Mouse (Mus musculus): ENCODE results near the gene Slc47a2.
"Not testable (repeated sequence)": the region's sequence is repeated elsewhere in the genome, so short reads cannot be mapped to it uniquely, and the experiment has no call there.

The Slc47a2 gene

GRCm38 (mm10) chr11:61341233-61341632, 1.4 kb downstream of the Slc47a2 start:
- DNase-seq, result no peak

- DNase-seq, result no peak
These were observed 2.3 kb downstream of the Slc47a2 start for GRCm38 (mm10) chr11:61340374-61340773.

DNA sequence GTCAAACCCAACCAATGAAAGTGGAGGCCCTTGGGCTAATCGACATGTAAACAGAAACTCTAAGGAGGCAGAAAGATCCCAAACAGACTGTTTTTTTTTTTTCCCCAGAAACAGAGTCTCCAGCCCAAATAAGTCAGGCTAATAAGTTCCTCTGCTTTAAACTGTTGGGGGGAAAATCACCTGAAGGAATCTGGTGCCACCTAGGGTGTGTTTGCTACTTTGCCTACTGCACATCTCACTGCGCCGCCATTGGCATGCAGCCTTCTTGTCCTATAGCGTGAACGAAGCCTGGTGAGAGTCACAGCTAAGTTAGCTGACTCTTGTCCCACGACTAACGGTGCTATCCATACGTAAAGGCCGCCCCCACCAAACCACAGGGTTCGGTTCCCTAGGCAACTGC, 5.1 kb downstream of the Slc47a2 start:
- no peak for DNase-seq

- no peak for DNase-seq
These were observed 21.6 kb downstream of the Slc47a2 start for GRCm38 (mm10) chr11:61320904-61321687.

DNA sequence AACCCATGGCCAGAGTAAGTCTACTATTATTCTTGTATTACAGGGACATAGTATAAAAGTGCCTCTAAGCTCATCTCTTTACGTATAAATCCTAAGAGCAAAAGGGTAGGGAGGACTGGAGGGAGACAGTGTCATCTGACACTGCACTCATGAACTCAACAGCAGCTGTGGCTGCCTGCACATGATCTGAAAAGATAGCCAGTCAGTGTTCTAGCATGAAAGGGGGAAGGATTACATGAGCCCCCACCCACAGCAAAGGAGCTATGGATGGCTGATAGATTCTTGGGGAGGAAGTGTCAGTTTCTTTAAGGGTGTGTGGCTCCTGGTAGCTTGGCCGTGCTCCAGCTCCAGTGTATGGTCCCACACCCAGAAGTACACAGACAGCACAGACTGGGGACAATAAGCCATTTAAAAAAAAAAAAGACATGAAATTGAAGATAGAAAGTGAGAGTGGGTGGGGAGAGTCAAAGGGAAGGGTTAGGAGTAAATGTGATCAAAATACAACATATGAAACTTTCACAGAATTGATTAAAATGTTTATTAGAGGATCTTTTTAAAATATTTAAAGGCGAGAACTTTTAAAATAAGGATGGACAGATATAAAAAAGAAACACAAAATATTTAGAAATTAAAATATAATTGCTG, 22.6 kb downstream of the Slc47a2 start:
- no peak for DNase-seq

GRCm38 (mm10) chr11:61319233-61319922, 23.3 kb downstream of the Slc47a2 start:
- no peak for DNase-seq

DNA sequence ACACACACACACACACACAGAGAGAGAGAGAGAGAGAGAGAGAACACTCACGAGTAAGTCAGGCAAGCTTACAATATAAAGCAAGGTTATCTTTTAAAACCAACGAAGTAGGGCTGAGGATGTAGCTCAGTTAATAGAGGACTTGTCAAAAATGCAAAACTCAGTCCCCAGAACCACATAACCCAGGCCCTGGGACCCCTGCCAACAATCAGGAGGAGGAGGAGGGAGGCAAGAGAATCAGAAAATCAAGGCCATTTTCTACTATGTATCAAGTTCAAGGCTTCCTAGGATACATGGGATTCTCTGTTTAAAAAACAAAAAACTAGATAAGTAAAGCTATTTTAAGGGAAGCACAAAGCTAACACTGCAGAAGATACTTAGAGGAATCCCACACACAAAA, 25.8 kb downstream of the Slc47a2 start:
- DNase-seq, result no peak

DNA sequence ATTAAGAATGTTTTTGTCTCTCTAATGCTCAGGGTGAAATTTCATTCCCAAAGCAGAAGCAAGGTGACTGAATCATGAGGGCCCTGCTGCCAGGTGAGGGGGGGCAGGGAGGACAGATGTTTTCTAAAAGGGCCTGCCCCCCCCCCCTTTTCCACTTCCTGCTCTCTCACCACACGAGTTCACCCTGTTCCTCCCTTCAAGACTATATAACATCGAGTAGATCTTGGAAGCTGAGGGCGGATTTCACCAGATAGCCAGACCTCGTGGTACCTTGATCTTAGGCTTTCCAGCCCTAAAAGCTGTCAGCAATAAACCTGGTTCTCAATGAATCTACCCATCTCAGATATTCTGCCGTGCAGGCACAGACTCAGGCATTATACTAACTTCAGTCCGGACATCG, 32.3 kb downstream of the Slc47a2 start:
- no peak for DNase-seq

DNA sequence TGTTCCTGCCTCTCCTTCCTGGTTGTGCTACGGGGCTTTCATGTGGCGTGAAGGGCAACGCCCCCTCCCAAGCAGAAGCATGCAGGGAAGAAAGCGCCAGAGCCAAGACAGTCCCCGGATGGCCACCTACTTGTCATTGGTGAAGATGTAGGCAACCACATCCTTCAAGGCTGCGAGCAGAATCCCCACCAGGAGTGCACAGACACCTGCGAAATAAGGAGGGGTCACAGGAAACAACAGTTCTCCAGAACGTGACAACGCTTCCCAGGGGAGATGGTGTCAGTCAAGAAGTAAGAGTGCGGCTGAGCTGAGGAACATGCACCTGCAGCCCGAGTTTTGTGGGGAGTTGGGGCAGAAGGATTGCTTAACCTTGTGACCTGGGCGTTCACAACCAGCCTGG, 32.8 kb downstream of the Slc47a2 start:
- DNase-seq, result no peak

DNA sequence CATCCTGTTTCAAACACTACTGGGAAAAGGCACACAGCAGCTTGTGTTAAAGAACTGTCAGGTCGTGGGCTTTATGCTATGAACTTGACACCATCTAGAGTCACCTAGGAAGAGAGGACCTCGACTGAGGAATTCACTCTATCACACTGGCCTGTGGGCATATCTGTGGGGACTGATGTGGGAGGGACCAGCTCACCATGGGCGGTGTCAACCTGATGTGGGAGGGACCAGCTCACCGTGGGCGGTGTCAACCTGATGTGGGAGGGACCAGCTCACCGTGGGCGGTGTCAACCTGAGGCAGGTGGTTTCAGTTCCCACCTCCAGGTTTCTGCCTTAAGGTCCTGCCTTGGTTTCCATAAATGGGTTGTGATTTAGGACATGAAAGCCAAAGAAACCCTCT, 34.9 kb downstream of the Slc47a2 start:
- DNase-seq, result no peak

- DNase-seq, result peak; percentile 15
These were observed 37.3 kb downstream of the Slc47a2 start for GRCm38 (mm10) chr11:61305377-61305776.

DNA sequence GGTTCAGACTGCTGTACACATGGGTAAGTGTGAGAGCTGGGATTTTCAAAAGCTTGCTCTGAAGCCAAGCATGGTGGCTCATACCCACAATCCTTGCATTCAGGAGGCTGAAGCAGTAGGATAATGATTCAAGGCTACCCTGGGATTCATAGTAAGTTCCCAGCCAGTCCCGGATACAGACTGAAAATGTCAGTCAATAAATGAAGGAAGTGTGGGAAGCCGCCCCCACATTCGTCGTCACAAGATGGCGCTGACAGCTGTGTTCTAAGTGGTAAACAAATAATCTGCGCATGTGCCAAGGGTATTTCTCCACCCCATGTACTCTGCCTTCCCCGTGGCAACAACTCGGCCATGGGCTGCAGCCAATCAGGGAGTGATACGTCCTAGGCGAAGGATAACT, 38.1 kb downstream of the Slc47a2 start:
- DNase-seq, result not testable (repeated sequence)

- no peak for DNase-seq
These were observed 41.8 kb downstream of the Slc47a2 start for GRCm38 (mm10) chr11:61300716-61301392.

DNA sequence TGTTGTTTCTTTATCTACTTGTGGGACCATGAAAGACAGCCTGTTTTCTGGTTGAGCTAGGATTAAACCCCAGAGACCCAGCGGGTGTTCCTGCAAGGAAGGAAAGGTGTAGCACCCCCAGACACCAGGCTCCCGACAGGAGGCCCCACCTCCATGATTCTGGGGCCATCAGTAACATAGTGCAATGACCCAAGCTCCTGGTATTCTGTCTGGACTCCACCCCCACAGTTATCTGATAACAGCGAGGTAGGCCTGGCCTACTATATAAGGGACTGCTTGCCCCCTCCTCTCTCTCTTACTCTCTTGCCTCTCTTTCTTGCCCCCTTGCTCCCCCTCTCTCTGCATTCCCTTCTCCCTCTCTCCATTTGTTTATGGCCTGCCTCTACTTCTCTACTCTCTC, 42.5 kb downstream of the Slc47a2 start:
- no peak for DNase-seq

DNA sequence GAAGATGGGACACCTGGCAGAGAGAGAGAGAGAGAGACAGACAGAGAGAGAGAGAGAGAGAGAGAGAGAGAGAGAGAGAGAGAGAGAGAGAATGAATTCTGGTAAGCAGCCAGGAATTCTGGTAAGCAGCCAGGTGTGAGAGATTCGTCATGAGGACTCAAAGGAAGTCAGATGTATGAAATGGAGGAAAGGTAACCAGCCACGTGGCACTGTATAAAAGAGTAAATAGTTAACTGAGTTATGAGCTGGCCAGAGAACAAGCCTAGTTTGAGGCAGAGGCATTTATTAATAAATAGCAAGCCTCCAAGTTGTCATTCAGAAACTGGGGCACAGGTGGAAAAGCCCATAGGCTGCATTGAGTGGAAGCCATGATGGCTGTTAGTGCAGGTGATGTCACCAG, 44.8 kb downstream of the Slc47a2 start:
- no peak for DNase-seq

DNA sequence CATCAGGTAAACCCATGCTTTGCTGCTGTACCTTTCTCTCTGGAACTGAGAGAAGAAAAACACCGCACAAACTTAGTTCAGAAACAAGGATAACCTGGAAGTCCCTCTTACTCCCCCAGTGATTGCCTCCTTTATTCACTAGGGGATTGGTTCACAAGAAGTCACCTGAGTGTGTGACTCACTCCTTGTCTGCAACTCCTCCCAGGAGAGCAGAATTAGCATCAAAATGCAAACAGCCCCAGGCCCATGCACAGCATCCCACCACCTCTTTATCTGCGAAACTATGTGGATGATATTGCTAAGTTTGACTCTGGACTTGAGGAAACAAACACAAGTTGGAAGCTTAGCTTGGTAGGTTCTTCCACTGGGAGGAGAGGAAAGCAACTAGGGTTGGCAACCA, 45.3 kb downstream of the Slc47a2 start:
- no peak for DNase-seq

DNA sequence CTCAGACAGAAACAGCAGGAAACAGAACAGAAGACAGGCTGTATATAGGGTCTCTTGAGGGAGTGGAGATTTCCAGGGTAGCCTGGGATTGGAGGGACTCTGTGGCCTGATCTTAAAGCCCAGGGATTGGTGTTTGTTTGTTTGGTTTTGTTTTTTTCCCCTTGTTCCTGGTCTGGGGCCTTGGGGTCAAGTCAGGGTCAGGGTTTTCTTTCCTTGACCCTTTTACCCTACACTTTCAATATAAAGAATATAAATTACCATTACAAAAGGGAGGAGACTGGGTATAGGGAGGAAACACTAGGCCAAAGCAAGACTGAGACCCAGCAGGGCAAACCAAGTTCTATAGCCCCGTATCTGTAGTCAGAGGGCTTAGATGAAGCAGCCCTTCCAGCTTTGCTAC, 46.1 kb downstream of the Slc47a2 start:
- no peak for DNase-seq

DNA sequence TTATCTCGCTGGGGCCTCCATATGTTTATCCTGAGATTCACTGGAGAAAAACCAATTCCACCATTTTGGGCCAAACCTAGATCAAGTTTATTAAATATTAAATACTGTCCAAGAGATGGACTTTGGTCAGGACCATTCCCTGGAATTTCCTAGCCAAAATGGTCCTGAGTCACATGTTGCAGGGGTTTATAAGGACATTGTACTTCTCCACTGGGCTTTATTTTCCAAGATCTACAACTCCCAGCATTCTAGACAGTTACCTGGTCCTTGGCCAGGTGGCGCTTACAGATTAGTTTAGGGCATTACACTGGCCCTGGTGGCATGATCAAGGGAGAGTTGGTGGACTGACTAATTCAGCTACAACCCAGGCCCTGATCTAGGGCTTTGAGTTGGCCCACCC, 47.1 kb downstream of the Slc47a2 start:
- no peak for DNase-seq

GRCm38 (mm10) chr11:61294431-61294830, 48.2 kb downstream of the Slc47a2 start:
- DNase-seq, result no peak

DNA sequence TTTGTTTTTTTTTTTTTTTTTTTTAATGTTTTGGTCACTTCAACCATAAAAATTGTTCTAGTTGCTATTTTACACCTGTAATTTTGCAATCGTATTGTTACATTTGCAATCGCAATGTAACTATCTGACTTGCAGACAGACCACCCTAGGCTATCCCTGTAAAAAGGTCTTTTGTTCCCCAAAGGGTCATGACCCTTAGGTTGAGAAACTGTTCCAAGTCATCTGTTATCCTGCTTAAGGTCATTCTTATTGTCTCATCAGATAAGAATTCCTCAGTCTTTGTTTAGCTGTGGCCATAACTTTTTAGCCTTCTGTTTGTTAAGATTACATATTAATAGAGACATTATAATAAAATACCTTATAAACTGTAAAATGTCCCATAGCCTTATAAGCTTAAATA, 49.4 kb downstream of the Slc47a2 start:
- no peak for DNase-seq

GRCm38 (mm10) chr11:61284323-61284722, 58.3 kb downstream of the Slc47a2 start:
- DNase-seq, result no peak

GRCm38 (mm10) chr11:61283414-61284049, 59.1 kb downstream of the Slc47a2 start:
- no peak for DNase-seq

Data from right cerebral cortex, postnatal 4 days (tissue).